Mouse (Mus musculus) embryo, embryonic 10.5 days (tissue): Measurements from ENCODE around the gene Sbk2.
"Not testable (repeated sequence)": the region's sequence is repeated elsewhere in the genome, so short reads cannot be mapped to it uniquely, and the experiment has no call there.

Experiments used
- DNase-seq: peaks from one replicate; pipeline ENCODE4 v3.0.0-alpha.2; 2015; ENCODE audit warnings: low spot score

The Sbk2 gene

GRCm38 (mm10) chr7:4964272-4964671 lies at the start of gene Sbk2:
TSS of gene Sbk2 (minus strand) at chr7:4964406.
- DNase-seq, result peak; percentile 73

GRCm38 (mm10) chr7:5012681-5013513 lies 48.7 kb upstream of the Sbk2 start:
- no peak for DNase-seq

GRCm38 (mm10) chr7:5008229-5008628 lies 44.0 kb upstream of the Sbk2 start:
- DNase-seq, result no peak

GRCm38 (mm10) chr7:5002876-5003275 lies 38.7 kb upstream of the Sbk2 start:
- not testable (repeated sequence) for DNase-seq

GRCm38 (mm10) chr7:4999876-5000275 lies 35.7 kb upstream of the Sbk2 start:
- no peak for DNase-seq

- no peak for DNase-seq
Observed at GRCm38 (mm10) chr7:4996934-4997333, 32.7 kb upstream of the Sbk2 start.

- DNase-seq, result peak; percentile 94
Observed at GRCm38 (mm10) chr7:4996003-4996895, 32.0 kb upstream of the Sbk2 start, which contains the start of gene Zfp579. TSS of gene Zfp579 (minus strand) at chr7:4996158.

- DNase-seq, result no peak
Observed at GRCm38 (mm10) chr7:4995268-4996002, 31.2 kb upstream of the Sbk2 start.

- no peak for DNase-seq
Observed at GRCm38 (mm10) chr7:4993999-4994788, 30.0 kb upstream of the Sbk2 start.

- no peak for DNase-seq
Observed at GRCm38 (mm10) chr7:4993347-4993998, 29.3 kb upstream of the Sbk2 start.

GRCm38 (mm10) chr7:4988250-4988649 lies 24.0 kb upstream of the Sbk2 start:
- no peak for DNase-seq

GRCm38 (mm10) chr7:4976832-4977231 lies 12.6 kb upstream of the Sbk2 start:
- no peak for DNase-seq

GRCm38 (mm10) chr7:4975455-4975854 lies 11.2 kb upstream of the Sbk2 start:
- no peak for DNase-seq

GRCm38 (mm10) chr7:4972321-4973047 lies 8.3 kb upstream of the Sbk2 start:
- no peak for DNase-seq

GRCm38 (mm10) chr7:4971710-4972109 lies 7.5 kb upstream of the Sbk2 start:
- DNase-seq, result no peak

- no peak for DNase-seq
Observed at GRCm38 (mm10) chr7:4971068-4971467, 6.9 kb upstream of the Sbk2 start, which contains the start of gene Sbk3. TSS of gene Sbk3 (minus strand) at chr7:4971168.

GRCm38 (mm10) chr7:4964988-4965387 lies 782 bp upstream of the Sbk2 start:
- DNase-seq, result no peak

- DNase-seq, result no peak
Observed at GRCm38 (mm10) chr7:4963527-4963926, 679 bp downstream of the Sbk2 start.

GRCm38 (mm10) chr7:4957361-4957760 lies 6.8 kb downstream of the Sbk2 start:
- no peak for DNase-seq

GRCm38 (mm10) chr7:4953815-4954445 lies 10.3 kb downstream of the Sbk2 start:
- DNase-seq, result no peak
